Mouse (Mus musculus) activated CD4-positive, CD25-positive, alpha-beta regulatory T cell, adult 4 months (primary cell): ENCODE results near the gene Usp20. TPM values are rescaled to one million over a fixed set of nuclear protein-coding genes. Genes with fewer than 3 reads are reported as not detected.

Source experiments
- polyA plus RNA-seq, 2 experiments: library from polyadenylated mRNA; unstranded; fragments of 100-300 nt; shearing (Covaris generic); gene quantifications; one replicate each; pipeline ENCODE4 v1.2.1; 2017

Gene Usp20
- polyA plus RNA-seq, 2 experiments from 2014 or later = 11.6 to 15.0 TPM

Other genes starting within 250 kb of the Usp20 start
- gene 1700001O22Rik, start 178.6 kb upstream of the Usp20 start, polyA plus RNA-seq = under 1 TPM; 0.73 to 0.76 TPM
- gene Ntmt1, start 174.5 kb upstream of the Usp20 start, polyA plus RNA-seq = 10 to 100 TPM; 28.2 to 38.9 TPM
- gene Asb6, start 151.9 kb upstream of the Usp20 start, polyA plus RNA-seq = 10 to 100 TPM; 27.4 to 36.2 TPM
- gene Prrx2, start 147.3 kb upstream of the Usp20 start, polyA plus RNA-seq = not detected
- gene Ptges, start 52.4 kb upstream of the Usp20 start, polyA plus RNA-seq = under 1 TPM in 1 of 2 experiments, not detected in 1; 0.09 TPM
- gene Tor1b, start 29.3 kb upstream of the Usp20 start, polyA plus RNA-seq = 10 to 100 TPM; 18.1 to 19.9 TPM
- 10 to 100 TPM; 63.1 to 67.7 TPM for gene Tor1a, start 14.3 kb upstream of the Usp20 start, polyA plus RNA-seq
- 10 to 100 TPM; 74.8 to 81.0 TPM for gene BC005624, start 78 bp upstream of the Usp20 start, polyA plus RNA-seq
- gene Fnbp1, start 159.7 kb downstream of the Usp20 start, polyA plus RNA-seq = 100 to 1,000 TPM in 1 of 2 experiments, 10 to 100 TPM in 1; 99.6 to 101 TPM
- gene Gpr107, start 170.0 kb downstream of the Usp20 start, polyA plus RNA-seq = 10 to 100 TPM; 44.8 to 45.0 TPM